Mouse (Mus musculus) spleen, embryonic (tissue): ENCODE results near the gene Adam1a.
"Not testable (repeated sequence)": the region's sequence is repeated elsewhere in the genome, so short reads cannot be mapped to it uniquely, and the experiment has no call there.

ENCODE experiments used
- CTCF ChIA-PET: fragments of 350-600 bp; sonication (Branson Sonifier 250); formaldehyde crosslinking; loops from one replicate; lab custom pipeline; 2022; lab: Charles Lee

The Adam1a gene

GRCm38 (mm10) chr5:121501424-121501996, 43.8 kb downstream of the Adam1a start:
- CTCF ChIA-PET, result not testable (repeated sequence)

DNA sequence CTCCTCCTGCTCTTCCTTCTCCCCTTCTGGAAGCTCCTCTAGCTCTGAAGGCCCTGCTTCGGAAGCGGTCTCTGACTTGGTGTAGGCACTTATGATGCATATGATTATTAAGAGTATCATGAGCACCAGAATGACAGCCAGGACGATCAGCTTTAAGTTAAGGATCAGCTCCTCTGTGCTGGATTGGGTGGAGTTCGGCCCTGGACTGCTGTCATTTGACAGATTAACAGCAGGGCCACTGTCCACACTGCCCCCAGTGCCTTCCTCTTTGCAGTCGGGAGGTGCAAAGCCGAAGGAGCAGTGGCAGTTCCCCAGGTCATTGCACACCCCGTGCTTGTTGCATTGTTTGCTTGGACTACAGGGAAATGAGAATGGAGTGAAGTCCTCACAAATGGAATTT, 44.6 kb downstream of the Adam1a start:
- CTCF ChIA-PET, result no interaction called here

- CTCF ChIA-PET, result interaction anchor here (0.6 kb wide), 1 partner anchor 28 kb away, joined by 10 read pairs; no protein-coding TSS in a partner anchor
Observed at GRCm38 (mm10) chr5:121493305-121493704, 52.0 kb downstream of the Adam1a start.

- CTCF ChIA-PET, result no interaction called here
Observed at GRCm38 (mm10) chr5:121484801-121485200, 60.5 kb downstream of the Adam1a start.

- CTCF ChIA-PET, result interaction anchor here (1.0 to 1.4 kb wide), 3 partner anchors 25 to 84 kb away, joined by 3 to 4 read pairs (median 3); partner anchors contain the start of gene Erp29
Observed at GRCm38 (mm10) chr5:121477680-121478079, 67.6 kb downstream of the Adam1a start.

- CTCF ChIA-PET, result interaction anchor here (1.4 kb wide), 1 partner anchor 23 kb away, joined by 3 read pairs; the partner anchor contains the start of gene Erp29
Observed at GRCm38 (mm10) chr5:121476040-121476439, 69.2 kb downstream of the Adam1a start.

GRCm38 (mm10) chr5:121474610-121475009, 70.7 kb downstream of the Adam1a start:
- CTCF ChIA-PET, result no interaction called here

DNA sequence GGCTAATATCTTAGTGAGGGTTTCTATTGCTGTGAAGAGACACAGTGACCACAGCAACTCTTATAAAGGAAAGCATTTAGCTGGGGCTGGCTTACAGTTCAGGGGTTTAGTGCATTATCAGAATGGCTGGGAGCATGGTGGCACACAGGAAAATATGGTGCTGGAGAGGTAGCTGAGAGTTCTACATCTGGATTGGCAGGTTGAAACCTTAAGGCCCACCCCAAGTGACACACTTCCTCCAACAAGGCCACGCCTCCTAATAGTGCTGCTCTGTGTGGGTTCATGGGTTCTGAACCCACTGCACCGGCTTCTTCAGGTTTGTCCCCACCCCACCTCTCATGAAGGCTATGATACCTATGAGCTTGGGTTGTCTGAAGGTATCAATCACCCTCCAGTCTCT, 72.9 kb downstream of the Adam1a start:
- CTCF ChIA-PET, result no interaction called here

DNA sequence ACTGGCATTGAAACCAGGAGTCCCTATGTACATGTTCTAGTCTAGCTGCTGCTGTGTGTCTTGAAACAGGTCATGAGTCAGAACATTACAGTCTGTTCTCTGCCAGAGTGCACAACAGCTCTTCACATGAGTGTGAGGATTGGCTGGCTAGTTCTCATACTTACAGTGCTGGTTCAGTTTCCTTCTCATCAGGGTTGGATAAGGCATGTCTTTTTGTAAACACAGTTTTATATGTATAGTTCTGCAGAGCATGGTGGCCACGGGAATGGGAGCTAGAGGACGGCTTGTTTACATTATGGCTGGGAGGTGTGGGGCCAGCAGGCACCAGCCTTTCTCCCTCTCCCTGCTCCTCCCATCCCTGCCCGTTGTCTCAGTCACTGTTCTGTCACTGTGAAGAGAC, 75.7 kb downstream of the Adam1a start:
- CTCF ChIA-PET, result interaction anchor here (1.5 kb wide), 1 partner anchor 20 kb away, joined by 3 read pairs; no protein-coding TSS in a partner anchor
